Mouse (Mus musculus) cerebellum, adult 2 months (tissue): ENCODE measurements around the gene Snd1.

Experiments
- CTCF ChIP-seq: fragments of 200-500 bp; IDR thresholded peaks from 2 replicates; pipeline ENCODE4 v1.5.1; 2011; ENCODE audit warnings: low read depth, mild to moderate bottlenecking, control low read depth, low read length, moderate library complexity, borderline replicate concordance; ENCODE audit not compliant: insufficient read depth
- POLR2A ChIP-seq: fragments of 200-500 bp; IDR thresholded peaks from 2 replicates; pipeline ENCODE4 v1.6.1; 2011; ENCODE audit warnings: low read length, control low read depth, borderline replicate concordance; ENCODE audit not compliant: insufficient read depth

- no peak for TF ChIP-seq CTCF
- no peak for TF ChIP-seq POLR2A
Observed at GRCm38 (mm10) chr6:28592323-28592893, 117.5 kb downstream of the Snd1 start.
